In the genomic region with DNA sequence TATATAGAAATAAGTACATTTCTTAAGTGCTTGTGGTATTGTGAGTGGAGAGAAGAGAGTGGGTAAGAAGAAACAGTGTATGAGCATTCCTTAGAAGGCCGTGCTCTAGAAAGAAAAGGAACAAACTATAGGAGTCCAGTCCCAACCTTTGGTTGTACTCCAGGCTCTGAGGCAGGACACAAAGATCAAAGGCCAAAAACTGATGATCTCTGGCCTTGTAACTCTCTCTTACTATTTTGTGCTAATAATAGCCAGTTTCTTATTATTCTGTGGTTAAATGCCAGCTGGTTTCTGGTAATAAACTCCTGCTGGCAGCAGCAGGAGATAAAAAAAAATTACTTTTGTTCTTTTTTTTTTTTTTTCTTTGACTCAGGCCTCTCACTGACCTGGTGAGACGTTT, we compare ENCODE assay signal across 33 mouse cellular contexts. TPM values are rescaled to one million over a fixed set of nuclear protein-coding genes. Genes with fewer than 3 reads are reported as not detected.
A peak's percentile ranks its signal among the peaks of the same experiment; 100 is the strongest.
DNase-seq lines count a peak whose midpoint lies in the region; ATAC-seq and TF ChIP-seq lines count a peak whose summit lies in the region.
"Had no signal": no experiment of that assay in that cellular context is flagged by ENCODE, and none has a peak within 500 bp of the region (broad histone marks: within the 10 kb centered on the region; RNA-seq: fewer than 3 reads in every experiment).

No protein-coding gene starts in this region.

- TF ChIP-seq CTCF in liver, adult 2 months (IDR thresholded peaks at IDR 0.05; ENCODE audit: low read depth, low read length) = no peak

- WGBS in kidney, embryonic 15.5 days = 62% methylated on average over 2 of the region's 2 CpGs
- 27% methylated on average over 2 of the region's 2 CpGs for WGBS in liver, adult 2 months
- 58% methylated on average over 2 of the region's 2 CpGs for WGBS in liver, embryonic 12.5 days (ENCODE audit: insufficient replicate concordance)

- no peaks in the 10 kb centered on the region for H3K9me3 ChIP-seq in kidney, embryonic 15.5 days (replicated peaks)
- no peaks in the 10 kb centered on the region for H3K9me3 ChIP-seq in liver, embryonic 12.5 days (replicated peaks)
- H3K9me3 ChIP-seq: embryonic facial prominence, embryonic 15.5 days; forebrain, embryonic 12.5 days had no signal

- H3K4me3 ChIP-seq in kidney, embryonic 15.5 days (replicated peaks) = no peak overlapping the region
- H3K4me3 ChIP-seq in liver, adult 2 months (ENCODE audit: insufficient read depth, low read depth, low read length) = no peak overlapping the region
- no peak overlapping the region for H3K4me3 ChIP-seq in liver, embryonic 12.5 days
- H3K4me3 ChIP-seq: embryonic facial prominence, embryonic 13.5 days; embryonic facial prominence, embryonic 15.5 days; erythroblast, embryonic 14.5 days; forebrain, embryonic 10.5 days; forebrain, embryonic 12.5 days had no signal

- ATAC-seq in kidney, embryonic 15.5 days (replicated peaks; ENCODE audit: low FRiP score) = no peak
- no peak for ATAC-seq in liver, embryonic 12.5 days
- ATAC-seq: activated CD4-positive, CD25-positive, alpha-beta regulatory T cell, adult 4 months; CD4-positive, CD25-positive, alpha-beta regulatory T cell, adult 4 months; forebrain, embryonic 14.5 days; forebrain, embryonic 16.5 days; Patski had no signal

- H3K4me1 ChIP-seq in kidney, embryonic 15.5 days = no peaks in the 10 kb centered on the region
- no peaks in the 10 kb centered on the region for H3K4me1 ChIP-seq in liver, adult 2 months (ENCODE audit: control insufficient read depth, insufficient read depth, low read length)
- no peaks in the 10 kb centered on the region for H3K4me1 ChIP-seq in liver, embryonic 12.5 days
- H3K4me1 ChIP-seq: embryonic facial prominence, embryonic 13.5 days; embryonic facial prominence, embryonic 15.5 days; forebrain, embryonic 10.5 days; forebrain, embryonic 12.5 days had no signal

- no peak overlapping the region for H3K4me2 ChIP-seq in kidney, embryonic 15.5 days
- no peak overlapping the region for H3K4me2 ChIP-seq in liver, embryonic 12.5 days
- H3K4me2 ChIP-seq: embryonic facial prominence, embryonic 13.5 days; embryonic facial prominence, embryonic 15.5 days; forebrain, embryonic 12.5 days had no signal

- H3K27me3 ChIP-seq in kidney, embryonic 15.5 days = no peaks in the 10 kb centered on the region
- no peaks in the 10 kb centered on the region for H3K27me3 ChIP-seq in liver, adult 2 months (ENCODE audit: control insufficient read depth, insufficient read depth, low read length)
- H3K27me3 ChIP-seq in liver, embryonic 12.5 days (replicated peaks) = no peaks in the 10 kb centered on the region
- H3K27me3 ChIP-seq: CH12.LX; embryonic facial prominence, embryonic 13.5 days; embryonic facial prominence, embryonic 15.5 days; forebrain, embryonic 12.5 days; Patski had no signal

- H3K36me3 ChIP-seq in kidney, embryonic 15.5 days = no peaks in the 10 kb centered on the region
- H3K36me3 ChIP-seq in liver, adult 2 months (ENCODE audit: control insufficient read depth, insufficient read depth, low read length) = no peaks in the 10 kb centered on the region
- H3K36me3 ChIP-seq in liver, embryonic 12.5 days = no peaks in the 10 kb centered on the region
- H3K36me3 ChIP-seq: embryonic facial prominence, embryonic 13.5 days; embryonic facial prominence, embryonic 15.5 days; forebrain, embryonic 10.5 days; forebrain, embryonic 12.5 days; G1E had no signal

- H3K27ac ChIP-seq in kidney, embryonic 15.5 days = no peak overlapping the region
- no peak overlapping the region for H3K27ac ChIP-seq in liver, adult 2 months (replicated peaks; ENCODE audit: insufficient read depth, low read depth, low read length)
- H3K27ac ChIP-seq in liver, embryonic 12.5 days = no peak overlapping the region
- H3K27ac ChIP-seq: embryonic facial prominence, embryonic 13.5 days; embryonic facial prominence, embryonic 15.5 days; forebrain, embryonic 10.5 days; forebrain, embryonic 12.5 days had no signal

- TF ChIP-seq POLR2A in liver, adult 2 months (IDR thresholded peaks at IDR 0.05; ENCODE audit: extremely low read depth, insufficient read depth, low read length) = no peak

- H3K79me2 ChIP-seq in liver, adult 2 months (ENCODE audit: control insufficient read depth, insufficient read depth, low read length) = no peaks in the 10 kb centered on the region

- peak; percentile 4 for DNase-seq in kidney, adult 11 months
- peak; percentile 7 to 24 for DNase-seq in kidney, adult 8-10 months
- no peak for DNase-seq in kidney, postnatal 25 days
- peak; percentile 79 for DNase-seq in liver, adult 2 months (ENCODE audit: extremely low read depth, low read depth, low spot score)
- DNase-seq: adrenal gland, adult 2 months; adrenal gland, postnatal 10 days; adrenal gland, postnatal 25 days; B cell, adult 2 months; cerebellum, adult 11 months; cerebellum, adult 18-20 months; cerebellum, adult 8-10 months; cerebellum, adult 9-11 months; cerebellum, postnatal 14 days; cerebellum, postnatal 36 days; embryo, embryonic 11 days had no signal

- no peak overlapping the region for H3K9ac ChIP-seq in kidney, embryonic 15.5 days
- H3K9ac ChIP-seq in liver, adult 2 months (ENCODE audit: low read depth, low read length) = no peak overlapping the region
- no peak overlapping the region for H3K9ac ChIP-seq in liver, embryonic 12.5 days
- H3K9ac ChIP-seq: embryonic facial prominence, embryonic 13.5 days; embryonic facial prominence, embryonic 15.5 days; forebrain, embryonic 12.5 days had no signal

RNA-seq across cellular contexts. Expression of a gene that starts 17.2 kb away (rescaled TPM):
- polyA plus RNA-seq in kidney, embryonic 15.5 days (2015; fragmentation: Nextera tagmentation; extraction: Ambion mirVana) = 7.7 and 9.4 TPM in 2 replicates
- 27.8 and 37.1 TPM in 2 replicates for total RNA-seq in liver, adult 2 months (2014; rRNA removed)
- polyA plus RNA-seq in liver, adult 2 months (2012; rRNA removed) = 29.1 TPM in 2 replicates
- 11.1 and 12.7 TPM in 2 replicates for polyA plus RNA-seq in liver, embryonic 12.5 days (2016; fragmentation: Nextera tagmentation; extraction: Ambion mirVana)

RNA-seq across cellular contexts. Expression of a gene that starts 58.5 kb away (rescaled TPM):
- not detected in 2 replicates for polyA plus RNA-seq in kidney, embryonic 15.5 days (2015; fragmentation: Nextera tagmentation; extraction: Ambion mirVana)
- not detected in 2 replicates for total RNA-seq in liver, adult 2 months (2014; rRNA removed)
- polyA plus RNA-seq in liver, adult 2 months (2012; rRNA removed) = not detected in 2 replicates
- not detected in 2 replicates for polyA plus RNA-seq in liver, embryonic 12.5 days (2016; fragmentation: Nextera tagmentation; extraction: Ambion mirVana)
- total RNA-seq: adrenal gland, adult 2 months; adrenal gland, postnatal 10 days; adrenal gland, postnatal 25 days; adrenal gland, postnatal 4 days; CH12.LX; common myeloid progenitor, adult 5-6 weeks had no signal
- polyA plus RNA-seq: activated CD4-positive, CD25-positive, alpha-beta regulatory T cell, adult 4 months; adrenal gland, adult 2 months; brain, embryonic 14.5 days; CD4-positive, CD25-positive, alpha-beta regulatory T cell, adult 4 months; embryonic facial prominence, embryonic 11.5 days; embryonic facial prominence, embryonic 13.5 days; embryonic facial prominence, embryonic 15.5 days; erythroblast, embryonic 14.5 days; forebrain, embryonic 10.5 days; forebrain, embryonic 14.5 days; forebrain, embryonic 16.5 days; G1E; Patski had no signal

Comparison
In these comparisons a context has a peak if more than half of its experiments do, and no peak if none do; other contexts are left out.
1. DNase-seq: peak in kidney, adult 11 months (single experiment), kidney, adult 8-10 months (2 of 2) and liver, adult 2 months (single experiment); none in kidney, postnatal 25 days (0 of 2).